Mouse (Mus musculus): ENCODE measurements around the gene Tcf23. TPM values are rescaled to one million over a fixed set of nuclear protein-coding genes. Genes with fewer than 3 reads are reported as not detected.

The Tcf23 gene
- total and polyA plus RNA-seq, 3 experiments, result not detected

GRCm38 (mm10) chr5:30921256-30922033, 47.0 kb upstream of the Tcf23 start, which contains the start of gene Khk:
Gene Khk (plus strand): TSS chr5:30921431.
- no peak for TF ChIP-seq E2F4 (IDR thresholded peaks at IDR 0.05; ENCODE audit: insufficient replicate concordance, low read depth, low read length)
- TF ChIP-seq HCFC1 (IDR thresholded peaks at IDR 0.05; ENCODE audit: low read depth, low read length), result peak; percentile 51
- TF ChIP-seq CHD2 (IDR thresholded peaks at IDR 0.05; ENCODE audit: low read length), result no peak
- peak; percentile 94 for TF ChIP-seq USF1 (IDR thresholded peaks at IDR 0.05; ENCODE audit: low read depth, low read length)
- no peak for TF ChIP-seq EP300 (IDR thresholded peaks at IDR 0.05; ENCODE audit: low read length)
- TF ChIP-seq MAZ (IDR thresholded peaks at IDR 0.05; ENCODE audit: low read depth, low read length), result 0 out of 2 replicates have a peak, but pooled peaks have one; percentile 50
- peak; percentile 76 for TF ChIP-seq ZKSCAN1 (IDR thresholded peaks at IDR 0.05; ENCODE audit: borderline replicate concordance, low read depth, low read length)
- TF ChIP-seq SMC3 (IDR thresholded peaks at IDR 0.05; ENCODE audit: low read depth, low read length), result peak; percentile 36
- TF ChIP-seq MXI1 (IDR thresholded peaks at IDR 0.05; ENCODE audit: low read depth, low read length), result 0 out of 2 replicates have a peak, but pooled peaks have one; percentile 29
- no peak for TF ChIP-seq MAFK (IDR thresholded peaks at IDR 0.05; ENCODE audit: insufficient replicate concordance, low read length)
- TF ChIP-seq TBP (conservative IDR thresholded peaks at IDR 0.05; ENCODE audit: low read depth, low read length), result no peak
- no peak for TF ChIP-seq GABPA (IDR thresholded peaks at IDR 0.05; ENCODE audit: insufficient replicate concordance, low read depth, low read length)
- peak; percentile 27; the same call in 1 of the 2 replicates for TF ChIP-seq IRF4 (IDR thresholded peaks at IDR 0.05; ENCODE audit: low read depth, low read length)
- no peak for TF ChIP-seq UBTF (IDR thresholded peaks at IDR 0.05; ENCODE audit: low read depth, low read length)
- TF ChIP-seq ETS1 (conservative IDR thresholded peaks at IDR 0.05; ENCODE audit: low read depth, low read length), result no peak
- TF ChIP-seq POLR2A (IDR thresholded peaks at IDR 0.05; ENCODE audit: low read depth, low read length), result peak; percentile 44; the same call in 1 of the 2 replicates
- no peak for TF ChIP-seq KAT2A (IDR thresholded peaks at IDR 0.05; ENCODE audit: insufficient replicate concordance, low read length)
- peak; percentile 85 for TF ChIP-seq BHLHE40 (IDR thresholded peaks at IDR 0.05; ENCODE audit: low read depth, low read length)
- peak; percentile 36; the same call in 1 of the 2 replicates for TF ChIP-seq ZNF384 (IDR thresholded peaks at IDR 0.05; ENCODE audit: low read depth, low read length)
- TF ChIP-seq ZMIZ1 (IDR thresholded peaks at IDR 0.05; ENCODE audit: low read depth, low read length), result 0 out of 2 replicates have a peak, but pooled peaks have one; percentile 40
- 0 out of 2 replicates have a peak, but pooled peaks have one; percentile 14 for TF ChIP-seq MEF2A (IDR thresholded peaks at IDR 0.05; ENCODE audit: borderline replicate concordance, low read depth, low read length)
- no peak for TF ChIP-seq TCF12 (IDR thresholded peaks at IDR 0.05; ENCODE audit: low read depth, low read length)
- TF ChIP-seq CHD1 (IDR thresholded peaks at IDR 0.05; ENCODE audit: low read depth, low read length), result no peak
- no peak for TF ChIP-seq RCOR1 (conservative IDR thresholded peaks at IDR 0.05; ENCODE audit: low read depth, low read length)
- no peak for TF ChIP-seq NRF1 (IDR thresholded peaks at IDR 0.05; ENCODE audit: low read depth, low read length)
- no peak for TF ChIP-seq PAX5 (IDR thresholded peaks at IDR 0.05; ENCODE audit: low read length)
- no peak for TF ChIP-seq JUND (conservative IDR thresholded peaks at IDR 0.05; ENCODE audit: low read depth, low read length)
- TF ChIP-seq ZC3H11A (IDR thresholded peaks at IDR 0.05; ENCODE audit: low read depth, low read length), result no peak
- no peak for TF ChIP-seq POLR2AphosphoS2 (IDR thresholded peaks at IDR 0.05; ENCODE audit: low read depth, low read length)
- peak; percentile 40; the same call in 1 of the 2 replicates for TF ChIP-seq MAX (IDR thresholded peaks at IDR 0.05; ENCODE audit: low read length)
- no peak; the same call in 1 of the 2 replicates for TF ChIP-seq ELF1 (IDR thresholded peaks at IDR 0.05; ENCODE audit: low read depth, low read length)
- TF ChIP-seq MYC (IDR thresholded peaks at IDR 0.05; ENCODE audit: low read depth, low read length), result no peak
- no peak; the same call in none of the 2 replicates for TF ChIP-seq RAD21 (IDR thresholded peaks at IDR 0.05; ENCODE audit: low read depth, low read length)
- peak; percentile 54 to 81; a peak in 3 of 4 replicates for TF ChIP-seq CTCF (conservative IDR thresholded peaks at IDR 0.05 in 1 of 2, IDR thresholded peaks at IDR 0.05 in 1 of 2; ENCODE audit: low read depth in 2 of 2, low read length in 2 of 2)
- TF ChIP-seq USF2 (conservative IDR thresholded peaks at IDR 0.05; ENCODE audit: low read depth, low read length), result peak; percentile 83
- TF ChIP-seq NELFE (IDR thresholded peaks at IDR 0.05; ENCODE audit: low read depth, low read length), result peak; percentile 35; the same call in 1 of the 2 replicates
- TF ChIP-seq SIN3A (IDR thresholded peaks at IDR 0.05; ENCODE audit: low read length), result 0 out of 2 replicates have a peak, but pooled peaks have one; percentile 67
- no peak for TF ChIP-seq JUN (IDR thresholded peaks at IDR 0.05; ENCODE audit: insufficient read depth, low read depth, low read length)
- peak; percentile 90 for DNase-seq (ENCODE audit: extremely low read depth)
- Histone ChIP-seq H3K36me3 (replicated peaks in 1 of 2; ENCODE audit: control insufficient read depth in 1 of 2, insufficient read depth in 1 of 2, low read length in 1 of 2) (no peaks in the 10 kb centered on the region), H3K9ac (ENCODE audit: insufficient read depth, low read depth) (peak within 1 kb of the TSS; percentile 48), H3K4me2 (ENCODE audit: insufficient read depth, low read depth, poor library complexity, severe bottlenecking) (peak within 1 kb of the TSS; percentile 54), H3K4me1 (ENCODE audit: control insufficient read depth in 1 of 2, insufficient read depth in 2 of 2) (peaks cover 8 to 40% of the 10 kb centered on the region in 2 experiments; a peak in 3 of 4 replicates), H3K4me3 (replicated peaks in 1 of 3; ENCODE audit: low read depth in 2 of 3, low read length in 2 of 3, poor library complexity in 1 of 3) (peak within 1 kb of the TSS; percentile 60 to 68 (median 68)), H3K27me3 (replicated peaks) (peaks cover 83% of the 10 kb centered on the region), H3K27ac (ENCODE audit: insufficient read depth, low read depth) (no peak within 1 kb of the TSS), H3K79me2 (replicated peaks; ENCODE audit: control insufficient read depth, extremely low read depth, insufficient read depth, poor library complexity, severe bottlenecking) (no peaks in the 10 kb centered on the region), H3K9me3 (replicated peaks; ENCODE audit: low read length) (no peaks in the 10 kb centered on the region)
- in situ Hi-C loops (cut with MboI; ENCODE audit: low pct_ligation_motif_present, low pct_unique_long_range_greater_than_20kb, low sequenced_read_pairs), result loop anchor here (5.0 kb wide), 1 partner anchor 119 kb away; no protein-coding TSS in a partner anchor
- dilution Hi-C loops (cut with MboI; ENCODE audit: extremely low pct_ligation_motif_present, extremely low pct_unique_long_range_greater_than_20kb, low sequenced_read_pairs), result no loop called here
